Mouse (Mus musculus) duodenum, adult 2 months (tissue): ENCODE measurements around the gene Flt1. TPM values are rescaled to one million over a fixed set of nuclear protein-coding genes. Genes with fewer than 3 reads are reported as not detected.

Experiments
- polyA plus RNA-seq: library from polyadenylated mRNA; depleted of rRNA; stranded (reverse); fragments of >200 nt; gene quantifications from 2 replicates; pipeline ENCODE4 v1.2.3, GENCODE M21; 2012; ENCODE audit warnings: low replicate concordance; rRNA removed

Flt1 gene
- 1.4 and 1.7 TPM in 2 replicates for polyA plus RNA-seq

GRCm38 (mm10) chr5:147725831-147726700 is at the start of gene Flt1:
Gene Flt1, minus strand, starts transcription at chr5:147726011.

Other genes starting within 250 kb of the Flt1 start
- gene Pomp, start 134.4 kb upstream of the Flt1 start, polyA plus RNA-seq, result 13.7 and 18.6 TPM in 2 replicates
- 44.0 and 156 TPM in 2 replicates for gene Slc46a3, start 168.8 kb upstream of the Flt1 start, polyA plus RNA-seq
- 1.4 and 3.9 TPM in 2 replicates for gene Mtus2, start 231.3 kb upstream of the Flt1 start, polyA plus RNA-seq